Mouse (Mus musculus) neural tube, embryonic 15.5 days (tissue): ENCODE data around the gene Rbfox1. TPM values are rescaled to one million over a fixed set of nuclear protein-coding genes. Genes with fewer than 3 reads are reported as not detected.

Experiments used
- ATAC-seq: fragments of 200-750 bp; cut with Nextera tagmentation; 2 replicates; pipeline ENCODE4 v1.8.0; 2017; ENCODE audit warnings: mild to moderate bottlenecking, moderate TSS enrichment, moderate library complexity; ENCODE audit not compliant: low FRiP score
- H3K27ac ChIP-seq: fragments of 300-500 bp; sonication (generic); replicated peaks from 2 replicates; pipeline ENCODE4 v1.5.1; 2015; ENCODE audit warnings: mild to moderate bottlenecking, inconsistent platforms
- H3K27me3 ChIP-seq: fragments of 300-500 bp; sonication (generic); replicated peaks from 2 replicates; pipeline ENCODE4 v1.6.1; 2015; ENCODE audit warnings: inconsistent platforms
- H3K36me3 ChIP-seq: fragments of 300-500 bp; sonication (generic); 2 replicates; pipeline ENCODE4 v1.6.1; 2015; ENCODE audit warnings: inconsistent platforms
- H3K4me1 ChIP-seq: fragments of 300-500 bp; sonication (generic); 2 replicates; pipeline ENCODE4 v1.6.1; 2015; ENCODE audit warnings: inconsistent platforms
- H3K4me2 ChIP-seq: fragments of 300-500 bp; sonication (generic); 2 replicates; pipeline ENCODE4 v1.6.1; 2015; ENCODE audit warnings: inconsistent platforms, mild to moderate bottlenecking, moderate library complexity
- H3K4me3 ChIP-seq: fragments of 300-500 bp; sonication (generic); replicated peaks from 2 replicates; pipeline ENCODE4 v1.5.1; 2015; ENCODE audit warnings: mild to moderate bottlenecking, inconsistent platforms
- H3K9ac ChIP-seq: fragments of 300-500 bp; sonication (generic); replicated peaks from 2 replicates; pipeline ENCODE4 v1.6.1; 2015; ENCODE audit warnings: mild to moderate bottlenecking, inconsistent platforms
- H3K9me3 ChIP-seq: fragments of 300-500 bp; sonication (generic); replicated peaks from 2 replicates; pipeline ENCODE4 v1.6.1; 2016; ENCODE audit warnings: inconsistent platforms
- WGBS: fragments of 180-500 bp; shearing (Covaris S2); methylation state at CpG from one replicate; pipeline ENCODE4 v1.1.7; 2015; ENCODE audit warnings: mixed read lengths; 5-methylcytosine and 5-hydroxymethylcytosine counted together
- polyA plus RNA-seq: library from polyadenylated mRNA; unstranded; fragments of >200 nt; fragmentation: Nextera tagmentation; extraction: Ambion mirVana; gene quantifications from 2 replicates; pipeline ENCODE4 v1.2.1, GENCODE M21; 2015

The Rbfox1 gene
- polyA plus RNA-seq = 300 and 351 TPM in 2 replicates

- no peaks in the 10 kb centered on the region for H3K36me3 ChIP-seq
- H3K4me2 ChIP-seq = peak within 1 kb of the TSS; percentile 79
- H3K27ac ChIP-seq = peak within 1 kb of the TSS; percentile 69
- H3K4me3 ChIP-seq = peak within 1 kb of the TSS; percentile 65
- under 1% methylated on average over 68 of the region's 69 CpGs for WGBS
- no peaks in the 10 kb centered on the region for H3K9me3 ChIP-seq
- H3K9ac ChIP-seq = peak within 1 kb of the TSS; percentile 67
- ATAC-seq = peak; percentile 84; the same call in 1 of the 2 replicates
- H3K27me3 ChIP-seq = 0 out of 2 replicates have a peak, but pooled peaks cover 3% of the 10 kb centered on the region
- peaks cover 32% of the 10 kb centered on the region for H3K4me1 ChIP-seq
Measured at GRCm38 (mm10) chr16:5884746-5885689, at the start of gene Rbfox1. TSS of gene Rbfox1 (plus strand) at chr16:5885355.

- H3K4me1 ChIP-seq = no peaks in the 10 kb centered on the region
- H3K27me3 ChIP-seq = no peaks in the 10 kb centered on the region
- no peak overlapping the region for H3K4me2 ChIP-seq
- H3K9ac ChIP-seq = no peak overlapping the region
- no peak overlapping the region for H3K4me3 ChIP-seq
- WGBS = 86% methylated on average over 2 of the region's 2 CpGs
- no peak overlapping the region for H3K27ac ChIP-seq
- H3K9me3 ChIP-seq = no peaks in the 10 kb centered on the region
- ATAC-seq = no peak
- H3K36me3 ChIP-seq = no peaks in the 10 kb centered on the region
Measured at GRCm38 (mm10) chr16:5836744-5837143, 48.4 kb upstream of the Rbfox1 start.

GRCm38 (mm10) chr16:5841167-5841566 is 44.0 kb upstream of the Rbfox1 start:
- no peaks in the 10 kb centered on the region for H3K9me3 ChIP-seq
- no peaks in the 10 kb centered on the region for H3K27me3 ChIP-seq
- no peak overlapping the region for H3K4me3 ChIP-seq
- ATAC-seq = no peak
- 68% methylated on average over 5 of the region's 5 CpGs for WGBS
- H3K4me2 ChIP-seq = no peak overlapping the region
- no peak overlapping the region for H3K27ac ChIP-seq
- no peak overlapping the region for H3K9ac ChIP-seq
- no peaks in the 10 kb centered on the region for H3K4me1 ChIP-seq
- H3K36me3 ChIP-seq = no peaks in the 10 kb centered on the region

- WGBS = 54% methylated on average over 11 of the region's 11 CpGs
- Histone ChIP-seq H3K9ac (no peak overlapping the region), H3K4me1 (no peaks in the 10 kb centered on the region), H3K4me3 (no peak overlapping the region), H3K9me3 (no peaks in the 10 kb centered on the region), H3K27ac (no peak overlapping the region), H3K27me3 (no peaks in the 10 kb centered on the region), H3K4me2 (no peak overlapping the region), H3K36me3 (no peaks in the 10 kb centered on the region)
- ATAC-seq = no peak
Measured at GRCm38 (mm10) chr16:5845645-5846044, 39.5 kb upstream of the Rbfox1 start.

- Histone ChIP-seq H3K4me3 (no peak overlapping the region), H3K9me3 (no peaks in the 10 kb centered on the region), H3K36me3 (no peaks in the 10 kb centered on the region), H3K9ac (no peak overlapping the region), H3K27ac (no peak overlapping the region), H3K4me2 (no peak overlapping the region), H3K27me3 (no peaks in the 10 kb centered on the region), H3K4me1 (no peaks in the 10 kb centered on the region)
- no peak for ATAC-seq
- WGBS = 32% methylated on average over 2 of the region's 2 CpGs
Measured at GRCm38 (mm10) chr16:5853055-5853454, 32.1 kb upstream of the Rbfox1 start.

- no peak overlapping the region for H3K4me3 ChIP-seq
- H3K27me3 ChIP-seq = no peaks in the 10 kb centered on the region
- no peaks in the 10 kb centered on the region for H3K9me3 ChIP-seq
- WGBS = 93% methylated on average over 4 of the region's 4 CpGs
- H3K9ac ChIP-seq = no peak overlapping the region
- H3K4me2 ChIP-seq = no peak overlapping the region
- no peak overlapping the region for H3K27ac ChIP-seq
- no peaks in the 10 kb centered on the region for H3K4me1 ChIP-seq
- ATAC-seq = no peak
- H3K36me3 ChIP-seq = no peaks in the 10 kb centered on the region
Measured at GRCm38 (mm10) chr16:5864350-5864749, 20.8 kb upstream of the Rbfox1 start.

GRCm38 (mm10) chr16:5866966-5867365 is 18.2 kb upstream of the Rbfox1 start:
- no peak overlapping the region for H3K4me2 ChIP-seq
- no peaks in the 10 kb centered on the region for H3K4me1 ChIP-seq
- H3K9ac ChIP-seq = no peak overlapping the region
- ATAC-seq = no peak
- H3K36me3 ChIP-seq = no peaks in the 10 kb centered on the region
- no peaks in the 10 kb centered on the region for H3K27me3 ChIP-seq
- no peaks in the 10 kb centered on the region for H3K9me3 ChIP-seq
- H3K4me3 ChIP-seq = no peak overlapping the region
- WGBS = 59% methylated on average over 1 of the region's 1 CpGs
- no peak overlapping the region for H3K27ac ChIP-seq

GRCm38 (mm10) chr16:5870391-5870790 is 14.8 kb upstream of the Rbfox1 start:
- Histone ChIP-seq H3K4me2 (no peak overlapping the region), H3K27me3 (no peaks in the 10 kb centered on the region), H3K27ac (no peak overlapping the region)

GRCm38 (mm10) chr16:5881820-5882219 is 3.3 kb upstream of the Rbfox1 start:
- H3K36me3 ChIP-seq = no peaks in the 10 kb centered on the region
- no peak overlapping the region for H3K4me2 ChIP-seq
- H3K9me3 ChIP-seq = no peaks in the 10 kb centered on the region
- no peak overlapping the region for H3K27ac ChIP-seq
- H3K4me3 ChIP-seq = no peak overlapping the region
- H3K27me3 ChIP-seq = 0 out of 2 replicates have a peak, but pooled peaks cover 3% of the 10 kb centered on the region
- WGBS = 0% methylated on average over 4 of the region's 4 CpGs
- peaks cover 18% of the 10 kb centered on the region for H3K4me1 ChIP-seq
- ATAC-seq = no peak
- H3K9ac ChIP-seq = no peak overlapping the region

More at GRCm38 (mm10) chr16:5870391-5870790, 14.8 kb upstream of the Rbfox1 start:
- no peaks in the 10 kb centered on the region for H3K36me3 ChIP-seq
- no peak overlapping the region for H3K9ac ChIP-seq
- H3K4me3 ChIP-seq = no peak overlapping the region
- 52% methylated on average over 3 of the region's 3 CpGs for WGBS
- H3K9me3 ChIP-seq = no peaks in the 10 kb centered on the region
- H3K4me1 ChIP-seq = no peaks in the 10 kb centered on the region
- ATAC-seq = no peak

GRCm38 (mm10) chr16:5885690-5886050 is 515 bp downstream of the Rbfox1 start:
- peak overlapping the region; percentile 69 for H3K27ac ChIP-seq
- H3K4me3 ChIP-seq = peak overlapping the region; percentile 65
- H3K9me3 ChIP-seq = no peaks in the 10 kb centered on the region
- H3K9ac ChIP-seq = peak overlapping the region; percentile 67
- peak overlapping the region; percentile 79 for H3K4me2 ChIP-seq
- H3K4me1 ChIP-seq = peaks cover 32% of the 10 kb centered on the region
- no peak for ATAC-seq
- 0 out of 2 replicates have a peak, but pooled peaks cover 3% of the 10 kb centered on the region for H3K27me3 ChIP-seq
- no peaks in the 10 kb centered on the region for H3K36me3 ChIP-seq
- WGBS = 6% methylated on average over 15 of the region's 15 CpGs

- Histone ChIP-seq H3K4me2 (no peak overlapping the region), H3K4me1 (no peaks in the 10 kb centered on the region), H3K9ac (no peak overlapping the region), H3K27me3 (no peaks in the 10 kb centered on the region), H3K4me3 (no peak overlapping the region), H3K27ac (no peak overlapping the region), H3K36me3 (no peaks in the 10 kb centered on the region), H3K9me3 (no peaks in the 10 kb centered on the region)
- 72% methylated on average over 7 of the region's 7 CpGs for WGBS
- ATAC-seq = no peak
Measured at GRCm38 (mm10) chr16:5895564-5895963, 10.4 kb downstream of the Rbfox1 start.

GRCm38 (mm10) chr16:5898330-5898729 is 13.2 kb downstream of the Rbfox1 start:
- ATAC-seq = no peak
- Histone ChIP-seq H3K27ac (no peak overlapping the region), H3K36me3 (no peaks in the 10 kb centered on the region), H3K4me3 (no peak overlapping the region), H3K9ac (no peak overlapping the region), H3K4me2 (no peak overlapping the region), H3K4me1 (no peaks in the 10 kb centered on the region), H3K9me3 (no peaks in the 10 kb centered on the region), H3K27me3 (no peaks in the 10 kb centered on the region)
- 69% methylated on average over 2 of the region's 2 CpGs for WGBS
